Mouse (Mus musculus) embryonic facial prominence, embryonic 15.5 days (tissue): Measurements from ENCODE around the gene Cers2. TPM values are rescaled to one million over a fixed set of nuclear protein-coding genes. Genes with fewer than 3 reads are reported as not detected.
"Not testable (repeated sequence)": the region's sequence is repeated elsewhere in the genome, so short reads cannot be mapped to it uniquely, and the experiment has no call there.

Experiments used
- ATAC-seq: fragments of 200-750 bp; cut with Nextera tagmentation; 2 replicates; pipeline ENCODE4 v1.8.0; 2017; ENCODE audit warnings: low read depth, moderate TSS enrichment; ENCODE audit not compliant: insufficient number of reproducible peaks, low FRiP score, low TSS enrichment
- H3K27ac ChIP-seq: fragments of 300-500 bp; sonication (generic); replicated peaks from 2 replicates; pipeline ENCODE4 v1.5.1; 2015; ENCODE audit warnings: mild to moderate bottlenecking, inconsistent platforms
- H3K27me3 ChIP-seq: fragments of 300-500 bp; sonication (generic); 2 replicates; pipeline ENCODE4 v1.6.1; 2015; ENCODE audit warnings: inconsistent platforms
- H3K36me3 ChIP-seq: fragments of 300-500 bp; sonication (generic); 2 replicates; pipeline ENCODE4 v1.6.1; 2015; ENCODE audit warnings: mild to moderate bottlenecking, inconsistent platforms
- H3K4me1 ChIP-seq: fragments of 300-500 bp; sonication (generic); 2 replicates; pipeline ENCODE4 v1.6.1; 2015; ENCODE audit warnings: inconsistent platforms
- H3K4me2 ChIP-seq: fragments of 300-500 bp; sonication (generic); replicated peaks from 2 replicates; pipeline ENCODE4 v1.6.1; 2015; ENCODE audit warnings: mild to moderate bottlenecking, inconsistent platforms
- H3K4me3 ChIP-seq: fragments of 300-500 bp; sonication (generic); replicated peaks from 2 replicates; pipeline ENCODE4 v1.5.1; 2015; ENCODE audit warnings: mild to moderate bottlenecking, inconsistent platforms
- H3K9ac ChIP-seq: fragments of 300-500 bp; sonication (generic); 2 replicates; pipeline ENCODE4 v1.6.1; 2015; ENCODE audit warnings: inconsistent platforms
- H3K9me3 ChIP-seq: fragments of 300-500 bp; sonication (generic); replicated peaks from 2 replicates; pipeline ENCODE4 v1.6.1; 2016; ENCODE audit warnings: inconsistent platforms
- WGBS: fragments of 180-500 bp; shearing (Covaris S2); methylation state at CpG from one replicate; pipeline ENCODE4 v1.1.7; 2015; 5-methylcytosine and 5-hydroxymethylcytosine counted together
- polyA plus RNA-seq: library from polyadenylated mRNA; unstranded; fragments of >200 nt; fragmentation: Nextera tagmentation; extraction: Ambion mirVana; gene quantifications from 2 replicates; pipeline ENCODE4 v1.2.1, GENCODE M21; 2015

Gene Cers2
- polyA plus RNA-seq, 1 experiment from 2014 or later, result 153 TPM

GRCm38 (mm10) chr3:95318548-95318947 is 4.0 kb downstream of the Cers2 start:
- H3K4me2 ChIP-seq, result no peak overlapping the region
- no peak for ATAC-seq
- H3K36me3 ChIP-seq, result peaks cover 45% of the 10 kb centered on the region
- H3K9me3 ChIP-seq, result no peaks in the 10 kb centered on the region
- peaks cover 30% of the 10 kb centered on the region for H3K4me1 ChIP-seq
- no peak overlapping the region for H3K9ac ChIP-seq
- H3K27ac ChIP-seq, result no peak overlapping the region
- no peaks in the 10 kb centered on the region for H3K27me3 ChIP-seq
- H3K4me3 ChIP-seq, result no peak overlapping the region
- 45% methylated on average over 6 of the region's 6 CpGs for WGBS

GRCm38 (mm10) chr3:95319110-95319509 is 4.5 kb downstream of the Cers2 start:
- no peak overlapping the region for H3K4me2 ChIP-seq
- no peak overlapping the region for H3K9ac ChIP-seq
- H3K27me3 ChIP-seq, result no peaks in the 10 kb centered on the region
- no peak overlapping the region for H3K27ac ChIP-seq
- 65% methylated on average over 2 of the region's 2 CpGs for WGBS
- peaks cover 30% of the 10 kb centered on the region for H3K4me1 ChIP-seq
- H3K9me3 ChIP-seq, result no peaks in the 10 kb centered on the region
- H3K4me3 ChIP-seq, result no peak overlapping the region
- peaks cover 50% of the 10 kb centered on the region for H3K36me3 ChIP-seq
- no peak for ATAC-seq

- Histone ChIP-seq H3K27ac (no peak overlapping the region), H3K4me1 (peaks cover 30% of the 10 kb centered on the region), H3K9ac (no peak overlapping the region), H3K4me2 (no peak overlapping the region), H3K9me3 (no peaks in the 10 kb centered on the region), H3K36me3 (peaks cover 59% of the 10 kb centered on the region), H3K4me3 (no peak overlapping the region), H3K27me3 (no peaks in the 10 kb centered on the region)
- no peak for ATAC-seq
- 69% methylated on average over 12 of the region's 12 CpGs for WGBS
Measured at GRCm38 (mm10) chr3:95319701-95320625, 5.4 kb downstream of the Cers2 start.

- peaks cover 91% of the 10 kb centered on the region for H3K36me3 ChIP-seq
- H3K4me3 ChIP-seq, result no peak overlapping the region
- no peak overlapping the region for H3K27ac ChIP-seq
- H3K4me2 ChIP-seq, result no peak overlapping the region
- no peak for ATAC-seq
- H3K27me3 ChIP-seq, result no peaks in the 10 kb centered on the region
- no peak overlapping the region for H3K9ac ChIP-seq
- peaks cover 8% of the 10 kb centered on the region; the same call in 1 of the 2 replicates for H3K4me1 ChIP-seq
- 94% methylated on average over 3 of the region's 3 CpGs for WGBS
- H3K9me3 ChIP-seq, result no peaks in the 10 kb centered on the region
Measured at GRCm38 (mm10) chr3:95323429-95323828, 8.8 kb downstream of the Cers2 start.

GRCm38 (mm10) chr3:95324454-95325144 is 10.0 kb downstream of the Cers2 start:
- H3K27me3 ChIP-seq, result no peaks in the 10 kb centered on the region
- H3K9me3 ChIP-seq, result no peaks in the 10 kb centered on the region
- no peak overlapping the region for H3K27ac ChIP-seq
- WGBS, result 91% methylated on average over 6 of the region's 6 CpGs
- H3K36me3 ChIP-seq, result peaks cover 95% of the 10 kb centered on the region
- ATAC-seq, result no peak
- H3K4me2 ChIP-seq, result no peak overlapping the region
- no peak overlapping the region for H3K9ac ChIP-seq
- no peaks in the 10 kb centered on the region for H3K4me1 ChIP-seq
- no peak overlapping the region for H3K4me3 ChIP-seq

GRCm38 (mm10) chr3:95328803-95329404 is 14.3 kb downstream of the Cers2 start:
- 87% methylated on average over 1 of the region's 1 CpGs for WGBS
- H3K4me3 ChIP-seq, result no peak overlapping the region
- no peak for ATAC-seq

GRCm38 (mm10) chr3:95331528-95331927 is 16.9 kb downstream of the Cers2 start:
- Histone ChIP-seq H3K4me3 (no peak overlapping the region), H3K9ac (no peak overlapping the region), H3K9me3 (no peaks in the 10 kb centered on the region), H3K27me3 (no peaks in the 10 kb centered on the region), H3K4me2 (no peak overlapping the region), H3K36me3 (peaks cover 87% of the 10 kb centered on the region), H3K27ac (no peak overlapping the region), H3K4me1 (no peaks in the 10 kb centered on the region)
- 60% methylated on average over 1 of the region's 1 CpGs for WGBS
- no peak for ATAC-seq

More at GRCm38 (mm10) chr3:95328803-95329404, 14.3 kb downstream of the Cers2 start:
- Histone ChIP-seq H3K9ac (no peak overlapping the region), H3K4me2 (no peak overlapping the region), H3K9me3 (no peaks in the 10 kb centered on the region), H3K36me3 (peaks cover 91% of the 10 kb centered on the region), H3K27ac (no peak overlapping the region), H3K4me1 (no peaks in the 10 kb centered on the region), H3K27me3 (no peaks in the 10 kb centered on the region)

- peaks cover 96% of the 10 kb centered on the region for H3K36me3 ChIP-seq
- H3K9ac ChIP-seq, result no peak overlapping the region
- H3K4me3 ChIP-seq, result no peak overlapping the region
- no peak overlapping the region for H3K4me2 ChIP-seq
- no peaks in the 10 kb centered on the region for H3K9me3 ChIP-seq
- H3K27ac ChIP-seq, result no peak overlapping the region
- H3K27me3 ChIP-seq, result no peaks in the 10 kb centered on the region
- no peaks in the 10 kb centered on the region for H3K4me1 ChIP-seq
- WGBS, result 94% methylated on average over 4 of the region's 4 CpGs
- ATAC-seq, result no peak
Measured at GRCm38 (mm10) chr3:95337345-95337744, 22.8 kb downstream of the Cers2 start.

- no peak overlapping the region for H3K27ac ChIP-seq
- 92% methylated on average over 4 of the region's 4 CpGs for WGBS
- peaks cover 96% of the 10 kb centered on the region for H3K36me3 ChIP-seq
- no peak for ATAC-seq
- no peak overlapping the region for H3K4me2 ChIP-seq
- no peaks in the 10 kb centered on the region for H3K9me3 ChIP-seq
- no peak overlapping the region for H3K4me3 ChIP-seq
- H3K4me1 ChIP-seq, result no peaks in the 10 kb centered on the region
- no peak overlapping the region for H3K9ac ChIP-seq
- no peaks in the 10 kb centered on the region for H3K27me3 ChIP-seq
Measured at GRCm38 (mm10) chr3:95338251-95338650, 23.7 kb downstream of the Cers2 start.

- H3K36me3 ChIP-seq, result peaks cover 90% of the 10 kb centered on the region
- not testable (repeated sequence) for ATAC-seq, H3K4me2 ChIP-seq, H3K27ac ChIP-seq, H3K4me1 ChIP-seq, H3K27me3 ChIP-seq, H3K9ac ChIP-seq, H3K9me3 ChIP-seq, H3K4me3 ChIP-seq
- 88% methylated on average over 9 of the region's 9 CpGs for WGBS
Measured at GRCm38 (mm10) chr3:95343356-95344000, 28.9 kb downstream of the Cers2 start.

GRCm38 (mm10) chr3:95346454-95346853 is 31.9 kb downstream of the Cers2 start:
- 91% methylated on average over 7 of the region's 7 CpGs for WGBS
- H3K36me3 ChIP-seq, result peaks cover 87% of the 10 kb centered on the region

More at GRCm38 (mm10) chr3:95346454-95346853, 31.9 kb downstream of the Cers2 start:
- Histone ChIP-seq H3K9ac (no peak overlapping the region), H3K27ac (no peak overlapping the region), H3K4me1 (no peaks in the 10 kb centered on the region), H3K4me3 (no peak overlapping the region), H3K4me2 (no peak overlapping the region), H3K27me3 (no peaks in the 10 kb centered on the region), H3K9me3 (peaks cover 4% of the 10 kb centered on the region; the same call in 1 of the 2 replicates)
- ATAC-seq, result no peak
